Mouse (Mus musculus): ENCODE measurements around the gene Itga6.

DNA sequence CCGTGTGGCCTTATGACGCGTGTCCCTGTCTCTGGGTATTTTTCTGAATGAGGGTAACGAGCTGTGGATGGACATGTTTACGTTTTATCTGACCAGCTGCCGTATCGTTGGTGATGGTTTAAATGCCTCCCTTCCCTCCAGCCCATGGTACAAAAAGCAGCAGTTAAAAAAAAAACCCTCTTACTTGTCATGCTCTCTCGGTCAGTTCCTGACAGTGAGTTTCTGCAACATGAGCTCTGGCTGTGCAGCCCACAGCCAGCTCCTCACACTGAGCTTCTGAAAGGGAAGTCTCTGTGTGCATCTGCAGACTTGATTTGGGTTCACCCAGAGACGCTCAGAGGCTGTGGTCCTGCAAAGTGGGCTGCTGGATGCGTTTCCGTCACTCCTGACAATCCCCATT lies 83.5 kb downstream of the Itga6 start:
- TF ChIP-seq CTCF (IDR thresholded peaks at IDR 0.05; ENCODE audit: low read depth) (no peak), EP300 (IDR thresholded peaks at IDR 0.05; ENCODE audit: low read depth) (no peak)

Data from heart, postnatal 0 days (tissue).